Mouse (Mus musculus) small intestine, adult 2 months (tissue): ENCODE data around the gene Stard7.

Experiments
- CTCF ChIP-seq: fragments of 200-500 bp; IDR thresholded peaks from 2 replicates; pipeline ENCODE4 v1.5.1; 2012; ENCODE audit warnings: low read depth, mild to moderate bottlenecking, control low read depth, inconsistent platforms, low read length, moderate library complexity, mixed read lengths; ENCODE audit not compliant: insufficient replicate concordance, insufficient read length; ENCODE audit errors: extremely low read depth
- POLR2A ChIP-seq: fragments of 200-500 bp; IDR thresholded peaks from 2 replicates; pipeline ENCODE4 v1.6.1; 2012; ENCODE audit warnings: low read depth, mild to moderate bottlenecking, control low read depth, inconsistent platforms, low read length, moderate library complexity

GRCm38 (mm10) chr2:127306123-127306522, 36.1 kb downstream of the Stard7 start:
- TF ChIP-seq CTCF: no peak
- TF ChIP-seq POLR2A: no peak
